Mouse (Mus musculus) inflammation-experienced regulatory T-cells, adult 16 weeks (primary cell): Measurements from ENCODE around the gene Ube2b. TPM values are rescaled to one million over a fixed set of nuclear protein-coding genes. Genes with fewer than 3 reads are reported as not detected.

Experiments used
- polyA plus RNA-seq: library from polyadenylated mRNA; unstranded; fragments of 100-300 nt; shearing (Covaris generic); gene quantifications from one replicate; pipeline ENCODE4 v1.2.1, GENCODE M21; 2017

Gene Ube2b
- 300 TPM for polyA plus RNA-seq

GRCm38 (mm10) chr11:52000290-52000962 lies at the start of gene Ube2b:
Ube2b (minus strand) TSS chr11:52000762.

DNA sequence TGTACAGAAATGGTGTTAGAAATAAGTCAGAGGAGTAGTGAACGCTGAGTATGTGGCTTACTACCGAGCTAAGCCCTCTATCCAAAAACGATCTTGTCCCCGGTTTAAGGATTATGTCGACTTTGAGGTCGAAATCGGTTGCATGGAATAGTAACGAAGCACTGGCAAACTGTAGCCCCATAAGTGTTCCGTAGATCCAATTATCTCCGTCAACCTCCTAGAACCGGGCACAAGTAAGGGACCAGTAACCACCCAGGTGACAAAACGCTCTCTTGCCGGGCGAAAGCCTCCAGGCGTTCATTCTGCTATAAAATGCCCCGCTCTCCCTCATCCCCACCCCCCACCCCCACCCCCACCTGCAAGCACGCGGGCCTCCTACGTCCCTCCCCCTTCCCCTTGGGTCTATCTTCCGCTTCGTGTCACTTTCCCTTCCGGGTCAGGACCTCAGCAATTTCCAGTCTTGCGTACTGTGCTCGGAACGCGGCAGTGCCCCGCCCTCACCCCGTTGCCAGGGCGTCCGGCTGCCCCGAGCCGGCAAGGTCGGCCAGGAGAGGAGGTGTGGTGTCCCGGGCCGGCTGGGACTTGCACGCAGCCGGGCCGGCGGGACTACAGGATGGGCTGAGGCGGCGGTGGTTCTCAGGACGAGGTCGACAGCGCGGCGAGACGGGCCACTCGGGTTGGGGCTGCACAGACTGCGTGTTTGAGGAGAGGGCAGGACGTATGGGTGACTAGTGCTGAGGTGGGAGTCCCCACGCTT lies 3.4 kb upstream of the Ube2b start, which contains the start of gene Cdkl3:
TSS of gene Cdkl3 (plus strand) at position 450 of the 757 bp plus-strand sequence.

GRCm38 (mm10) chr11:51967443-51968401 lies 32.8 kb downstream of the Ube2b start, which contains the start of gene Cdkn2aipnl:
Cdkn2aipnl (plus strand) TSS chr11:51967661.

Other genes starting within 250 kb of the Ube2b start
- gene Sec24a, start 237.1 kb downstream of the Ube2b start, polyA plus RNA-seq = 31.1 TPM
- 136 TPM for gene Sar1b, start 237.1 kb downstream of the Ube2b start, polyA plus RNA-seq
- gene Jade2, start 143.1 kb downstream of the Ube2b start, polyA plus RNA-seq = 10.1 TPM
- gene Cdkn2aipnl, start 33.1 kb downstream of the Ube2b start, polyA plus RNA-seq = 167 TPM
- 7.6 TPM for gene Cdkl3, start 3.5 kb upstream of the Ube2b start, polyA plus RNA-seq
- 7.2 TPM for gene Ppp2ca, start 97.9 kb upstream of the Ube2b start, polyA plus RNA-seq
- not detected for gene Olfr1373, start 144.8 kb upstream of the Ube2b start, polyA plus RNA-seq
- gene Olfr1371, start 213.2 kb upstream of the Ube2b start, polyA plus RNA-seq = not detected
- gene Skp1a, start 231.2 kb upstream of the Ube2b start, polyA plus RNA-seq = 349 TPM